Mouse (Mus musculus) thymus, adult 2 months (tissue): ENCODE results near the gene Kdm5d. TPM values are rescaled to one million over a fixed set of nuclear protein-coding genes. Genes with fewer than 3 reads are reported as not detected.

Source experiments
- DNase-seq: peaks from one replicate; pipeline ENCODE4 v3.0.0; 2021
- H3K27ac ChIP-seq: fragments of 200-500 bp; 2 replicates; pipeline ENCODE4 v1.5.1; 2012; ENCODE audit warnings: low read length, control low read depth; ENCODE audit not compliant: control insufficient read depth, insufficient read depth
- H3K27me3 ChIP-seq: fragments of 200-500 bp; 2 replicates; pipeline ENCODE4 v1.6.1; 2012; ENCODE audit warnings: mild to moderate bottlenecking, low read length, moderate library complexity, mixed read lengths; ENCODE audit not compliant: control insufficient read depth, insufficient read depth
- H3K36me3 ChIP-seq: fragments of 200-500 bp; 2 replicates; pipeline ENCODE4 v1.6.1; 2012; ENCODE audit warnings: mild to moderate bottlenecking, low read length, moderate library complexity; ENCODE audit not compliant: control insufficient read depth, insufficient read depth
- H3K4me1 ChIP-seq: fragments of 200-500 bp; replicated peaks from 2 replicates; pipeline ENCODE4 v1.6.1; 2012; ENCODE audit warnings: low read length; ENCODE audit not compliant: control insufficient read depth, insufficient read depth
- H3K4me3 ChIP-seq: fragments of 200-500 bp; 2 replicates; pipeline ENCODE4 v1.5.1; 2012; ENCODE audit warnings: mild to moderate bottlenecking, low read length, control low read depth, moderate library complexity; ENCODE audit not compliant: control insufficient read depth, insufficient read depth
- CTCF ChIP-seq: fragments of 200-500 bp; IDR thresholded peaks from 2 replicates; pipeline ENCODE4 v1.5.1; 2012; ENCODE audit warnings: mild to moderate bottlenecking, control low read depth, low read length, moderate library complexity, borderline replicate concordance; ENCODE audit not compliant: control insufficient read depth, poor library complexity, insufficient read depth; ENCODE audit errors: extremely low read depth
- POLR2A ChIP-seq: fragments of 200-500 bp; IDR thresholded peaks from 2 replicates; pipeline ENCODE4 v1.6.1; 2012; ENCODE audit warnings: mild to moderate bottlenecking, low read length, control low read depth, moderate library complexity; ENCODE audit not compliant: control insufficient read depth, poor library complexity, insufficient read depth; ENCODE audit errors: extremely low read depth
- WGBS: fragments of 180-500 bp; shearing (Covaris S2); methylation state at CpG from one replicate; pipeline ENCODE4 v1.1.7; 2018; 5-methylcytosine and 5-hydroxymethylcytosine counted together
- polyA plus RNA-seq: library from polyadenylated mRNA; depleted of rRNA; stranded (reverse); fragments of >200 nt; gene quantifications from 2 replicates; pipeline ENCODE4 v1.2.3, GENCODE M21; 2012; rRNA removed

The Kdm5d gene
- polyA plus RNA-seq: 9.5 TPM in 1 of 2 replicates, not detected in the other

GRCm38 (mm10) chrY:897393-898227, at the start of gene Kdm5d:
TSS of gene Kdm5d (plus strand) at chrY:897788.
- Histone ChIP-seq H3K27me3 (no peaks in the 10 kb centered on the region), H3K27ac (peak within 1 kb of the TSS; percentile 28; the same call in 1 of the 2 replicates), H3K36me3 (no peaks in the 10 kb centered on the region), H3K4me3 (peak within 1 kb of the TSS; percentile 80), H3K4me1 (no peaks in the 10 kb centered on the region)
- WGBS: 2% methylated on average over 34 of the region's 34 CpGs
- no peak for TF ChIP-seq POLR2A
- TF ChIP-seq CTCF: no peak
- peak; percentile 38 for DNase-seq

- DNase-seq: no peak
- H3K4me1 ChIP-seq: no peaks in the 10 kb centered on the region
- no peaks in the 10 kb centered on the region for H3K36me3 ChIP-seq
- no peak overlapping the region for H3K27ac ChIP-seq
- no peaks in the 10 kb centered on the region for H3K27me3 ChIP-seq
- H3K4me3 ChIP-seq: no peak overlapping the region
- TF ChIP-seq CTCF: no peak
- no peak for TF ChIP-seq POLR2A
These were observed 25.2 kb upstream of the Kdm5d start for GRCm38 (mm10) chrY:872404-872803.

- DNase-seq: no peak
- no peak overlapping the region for H3K27ac ChIP-seq
- no peak overlapping the region for H3K4me3 ChIP-seq
- H3K4me1 ChIP-seq: no peaks in the 10 kb centered on the region
- H3K36me3 ChIP-seq: no peaks in the 10 kb centered on the region
- 37% methylated on average over 17 of the region's 18 CpGs for WGBS
- no peaks in the 10 kb centered on the region for H3K27me3 ChIP-seq
- TF ChIP-seq POLR2A (no peak), CTCF (no peak)
These were observed 24.6 kb upstream of the Kdm5d start for GRCm38 (mm10) chrY:872855-873549.

Other genes starting within 250 kb of the Kdm5d start
- gene Zfy1, start 100.4 kb upstream of the Kdm5d start, polyA plus RNA-seq: not detected in 2 replicates
- gene Uba1y, start 79.1 kb upstream of the Kdm5d start, polyA plus RNA-seq: not detected in 2 replicates
- 6.9 TPM in 1 of 2 replicates, not detected in the other for gene Eif2s3y, start 112.8 kb downstream of the Kdm5d start, polyA plus RNA-seq